Mouse (Mus musculus): ENCODE measurements around the gene Spag5. TPM values are rescaled to one million over a fixed set of nuclear protein-coding genes. Genes with fewer than 3 reads are reported as not detected.

Spag5 gene
- polyA plus RNA-seq, 1 experiment, result 68.8 TPM

DNA sequence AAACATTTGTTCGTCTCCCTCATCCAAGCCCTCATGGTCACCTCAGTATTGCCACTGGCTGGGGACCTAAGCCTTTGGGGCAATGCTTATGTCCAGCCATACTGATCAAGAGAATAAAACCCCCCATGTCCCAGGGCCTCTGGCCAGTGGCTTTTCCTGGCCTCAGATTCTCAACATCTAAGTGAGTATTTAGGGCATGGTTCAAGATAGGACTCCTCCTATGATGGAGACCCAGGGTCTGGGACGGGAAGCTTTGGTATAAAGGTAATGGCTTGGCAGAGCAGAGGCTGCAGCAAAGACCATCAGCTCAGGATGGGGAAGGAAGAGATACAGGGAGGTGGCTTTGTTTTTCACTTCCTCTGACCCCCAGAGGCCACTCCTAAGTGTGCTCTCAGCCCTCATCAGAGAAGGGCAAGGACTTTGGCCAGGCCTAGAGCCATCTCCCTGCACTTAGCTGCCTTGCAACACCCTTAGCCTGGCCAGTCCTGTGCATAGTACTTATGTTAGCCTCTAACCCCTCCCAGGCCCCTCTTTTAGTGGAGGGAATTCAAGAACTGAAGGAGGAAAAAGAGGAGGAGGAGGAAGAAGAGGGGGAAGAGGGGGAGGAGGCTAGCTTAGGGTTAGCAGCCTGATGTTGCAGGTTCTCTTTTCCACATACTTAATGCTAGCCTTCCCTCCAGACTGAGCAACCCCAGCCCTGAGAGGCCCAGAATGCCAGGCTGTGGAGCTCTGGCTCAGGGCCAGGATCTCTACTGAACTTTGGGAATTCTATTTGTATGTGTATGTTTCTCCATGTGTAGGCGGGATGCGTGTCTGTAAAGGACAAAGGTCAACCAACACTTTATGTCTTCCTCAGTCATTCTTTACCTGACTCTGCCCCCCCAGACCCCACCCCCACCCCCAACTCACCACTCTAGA is 48.4 kb downstream of the Spag5 start:
- Histone ChIP-seq H3K9ac (ENCODE audit: low read depth, poor library complexity, severe bottlenecking) (no peak overlapping the region), H3K9me3 (replicated peaks; ENCODE audit: control insufficient read depth, insufficient read depth, low read length, poor library complexity, severe bottlenecking) (no peaks in the 10 kb centered on the region), H3K36me3 (ENCODE audit: control insufficient read depth, insufficient read depth, low read length, poor library complexity, severe bottlenecking) (no peaks in the 10 kb centered on the region; the same call in 1 of the 2 replicates), H3K4me3 (ENCODE audit: low read depth, low read length) (no peak overlapping the region), H3K27ac (ENCODE audit: insufficient read depth, low read length) (no peak overlapping the region), H3K27me3 (ENCODE audit: control insufficient read depth, insufficient read depth, low read length, poor library complexity, severe bottlenecking) (no peaks in the 10 kb centered on the region), H3K4me1 (ENCODE audit: control insufficient read depth, insufficient read depth, low read length) (peaks cover 4% of the 10 kb centered on the region)
- no peak for TF ChIP-seq POLR2A (IDR thresholded peaks at IDR 0.05; ENCODE audit: insufficient read depth, low read length)
- TF ChIP-seq CTCF (IDR thresholded peaks at IDR 0.05; ENCODE audit: low read depth, low read length), result no peak
- no peak for TF ChIP-seq EP300 (IDR thresholded peaks at IDR 0.05; ENCODE audit: insufficient read depth, low read depth, low read length)

DNA sequence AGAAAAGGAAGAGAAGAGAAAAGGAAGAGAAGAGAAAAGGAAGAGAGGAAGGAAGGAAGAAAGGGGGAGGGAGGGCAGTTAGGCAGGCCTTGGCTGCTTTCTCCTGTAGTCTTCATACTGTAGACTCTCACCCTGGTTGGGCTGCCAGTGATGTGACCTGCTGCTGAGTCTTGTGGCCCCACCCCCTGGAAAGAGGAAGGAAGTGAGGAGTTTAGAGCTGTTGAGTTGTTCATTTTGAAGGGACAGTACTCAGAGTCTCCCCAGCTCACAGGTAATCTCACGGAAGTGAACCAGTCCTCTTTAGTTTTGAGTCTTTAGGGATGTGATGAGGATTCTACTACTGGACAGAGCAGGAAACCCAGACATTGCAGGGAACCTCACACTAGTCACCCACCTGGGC is 51.8 kb downstream of the Spag5 start:
- H3K9ac ChIP-seq (ENCODE audit: low read depth, poor library complexity, severe bottlenecking), result no peak overlapping the region
- H3K36me3 ChIP-seq (ENCODE audit: control insufficient read depth, insufficient read depth, low read length, poor library complexity, severe bottlenecking), result no peaks in the 10 kb centered on the region; the same call in 1 of the 2 replicates
- no peaks in the 10 kb centered on the region for H3K9me3 ChIP-seq (replicated peaks; ENCODE audit: control insufficient read depth, insufficient read depth, low read length, poor library complexity, severe bottlenecking)
- no peak overlapping the region for H3K27ac ChIP-seq (ENCODE audit: insufficient read depth, low read length)
- peaks cover 3% of the 10 kb centered on the region for H3K4me1 ChIP-seq (ENCODE audit: control insufficient read depth, insufficient read depth, low read length)
- TF ChIP-seq EP300 (IDR thresholded peaks at IDR 0.05; ENCODE audit: insufficient read depth, low read depth, low read length), result no peak
- no peak for TF ChIP-seq POLR2A (IDR thresholded peaks at IDR 0.05; ENCODE audit: insufficient read depth, low read length)
- TF ChIP-seq CTCF (IDR thresholded peaks at IDR 0.05; ENCODE audit: low read depth, low read length), result no peak
- H3K4me3 ChIP-seq (ENCODE audit: low read depth, low read length), result no peak overlapping the region
- no peaks in the 10 kb centered on the region for H3K27me3 ChIP-seq (ENCODE audit: control insufficient read depth, insufficient read depth, low read length, poor library complexity, severe bottlenecking)

DNA sequence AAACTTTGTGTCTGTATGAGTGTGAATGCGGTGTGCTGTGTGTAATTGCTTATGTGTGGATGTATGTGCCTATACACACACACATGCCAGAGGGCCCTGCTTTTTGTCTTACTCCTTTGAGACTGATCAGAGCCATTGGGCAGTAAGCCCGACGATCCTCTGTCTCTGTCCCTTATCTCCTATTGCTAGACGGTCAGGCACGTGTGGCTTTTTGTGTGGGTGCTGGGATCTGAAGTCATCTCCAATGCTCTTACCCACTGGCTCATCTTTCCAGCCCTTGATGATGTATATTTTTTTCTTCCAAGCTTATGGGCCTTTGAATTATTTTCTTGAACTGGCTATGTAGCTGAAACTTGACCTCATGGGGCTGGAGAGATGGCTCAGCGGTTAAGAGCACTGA is 53.6 kb downstream of the Spag5 start:
- no peaks in the 10 kb centered on the region for H3K27me3 ChIP-seq (ENCODE audit: control insufficient read depth, insufficient read depth, low read length, poor library complexity, severe bottlenecking)
- H3K4me1 ChIP-seq (ENCODE audit: control insufficient read depth, insufficient read depth, low read length), result peaks cover 3% of the 10 kb centered on the region
- no peak overlapping the region for H3K27ac ChIP-seq (ENCODE audit: insufficient read depth, low read length)
- no peaks in the 10 kb centered on the region for H3K36me3 ChIP-seq (ENCODE audit: control insufficient read depth, insufficient read depth, low read length, poor library complexity, severe bottlenecking)
- TF ChIP-seq POLR2A (IDR thresholded peaks at IDR 0.05; ENCODE audit: insufficient read depth, low read length), result no peak
- TF ChIP-seq EP300 (IDR thresholded peaks at IDR 0.05; ENCODE audit: insufficient read depth, low read depth, low read length), result no peak
- TF ChIP-seq CTCF (IDR thresholded peaks at IDR 0.05; ENCODE audit: low read depth, low read length), result no peak
- H3K9ac ChIP-seq (ENCODE audit: low read depth, poor library complexity, severe bottlenecking), result no peak overlapping the region
- H3K9me3 ChIP-seq (replicated peaks; ENCODE audit: control insufficient read depth, insufficient read depth, low read length, poor library complexity, severe bottlenecking), result no peaks in the 10 kb centered on the region
- H3K4me3 ChIP-seq (ENCODE audit: low read depth, low read length), result no peak overlapping the region

DNA sequence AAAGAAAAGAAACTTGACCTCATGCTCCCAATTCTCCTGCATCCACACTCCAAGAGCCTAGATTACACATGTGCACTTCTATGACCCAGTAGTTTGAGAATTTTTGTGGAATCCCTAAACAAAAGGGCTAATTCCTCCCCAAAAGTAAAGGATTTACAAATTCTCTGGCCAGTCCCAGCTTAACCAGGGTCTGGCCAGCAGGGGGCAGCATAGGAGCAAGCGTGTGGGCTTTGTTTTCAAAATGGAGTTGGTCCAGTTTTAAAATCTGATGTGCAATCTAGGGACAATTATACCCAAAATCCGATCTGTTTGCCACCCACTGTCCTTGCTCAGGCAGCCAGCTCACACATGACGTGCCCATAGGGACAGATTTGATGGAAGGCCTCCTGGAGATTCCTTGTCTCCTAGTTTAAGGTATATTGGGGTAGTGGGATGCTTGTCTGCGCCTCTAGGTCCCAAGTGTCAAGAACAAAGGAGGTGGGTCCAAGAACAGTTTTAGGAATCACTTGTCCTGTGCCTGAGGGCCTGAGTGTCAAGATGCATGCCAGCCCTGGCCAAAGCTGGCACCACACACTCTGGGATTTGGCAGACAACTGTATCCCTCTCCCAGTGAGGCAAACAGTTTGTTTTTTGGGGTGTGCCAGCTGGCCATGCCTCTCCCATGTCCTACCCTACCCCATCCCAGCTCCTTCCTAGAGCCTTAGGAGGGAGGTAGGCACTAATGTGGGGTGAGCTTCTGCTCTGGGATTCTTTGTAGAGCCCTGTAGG is 54.3 kb downstream of the Spag5 start:
- no peak overlapping the region for H3K4me3 ChIP-seq (ENCODE audit: low read depth, low read length)
- no peaks in the 10 kb centered on the region for H3K36me3 ChIP-seq (ENCODE audit: control insufficient read depth, insufficient read depth, low read length, poor library complexity, severe bottlenecking)
- H3K9ac ChIP-seq (ENCODE audit: low read depth, poor library complexity, severe bottlenecking), result no peak overlapping the region
- H3K27me3 ChIP-seq (ENCODE audit: control insufficient read depth, insufficient read depth, low read length, poor library complexity, severe bottlenecking), result no peaks in the 10 kb centered on the region
- no peak overlapping the region for H3K27ac ChIP-seq (ENCODE audit: insufficient read depth, low read length)
- H3K9me3 ChIP-seq (replicated peaks; ENCODE audit: control insufficient read depth, insufficient read depth, low read length, poor library complexity, severe bottlenecking), result no peaks in the 10 kb centered on the region
- peaks cover 3% of the 10 kb centered on the region for H3K4me1 ChIP-seq (ENCODE audit: control insufficient read depth, insufficient read depth, low read length)
- TF ChIP-seq CTCF (IDR thresholded peaks at IDR 0.05; ENCODE audit: low read depth, low read length), result peak; percentile 80
- no peak for TF ChIP-seq POLR2A (IDR thresholded peaks at IDR 0.05; ENCODE audit: insufficient read depth, low read length)

DNA sequence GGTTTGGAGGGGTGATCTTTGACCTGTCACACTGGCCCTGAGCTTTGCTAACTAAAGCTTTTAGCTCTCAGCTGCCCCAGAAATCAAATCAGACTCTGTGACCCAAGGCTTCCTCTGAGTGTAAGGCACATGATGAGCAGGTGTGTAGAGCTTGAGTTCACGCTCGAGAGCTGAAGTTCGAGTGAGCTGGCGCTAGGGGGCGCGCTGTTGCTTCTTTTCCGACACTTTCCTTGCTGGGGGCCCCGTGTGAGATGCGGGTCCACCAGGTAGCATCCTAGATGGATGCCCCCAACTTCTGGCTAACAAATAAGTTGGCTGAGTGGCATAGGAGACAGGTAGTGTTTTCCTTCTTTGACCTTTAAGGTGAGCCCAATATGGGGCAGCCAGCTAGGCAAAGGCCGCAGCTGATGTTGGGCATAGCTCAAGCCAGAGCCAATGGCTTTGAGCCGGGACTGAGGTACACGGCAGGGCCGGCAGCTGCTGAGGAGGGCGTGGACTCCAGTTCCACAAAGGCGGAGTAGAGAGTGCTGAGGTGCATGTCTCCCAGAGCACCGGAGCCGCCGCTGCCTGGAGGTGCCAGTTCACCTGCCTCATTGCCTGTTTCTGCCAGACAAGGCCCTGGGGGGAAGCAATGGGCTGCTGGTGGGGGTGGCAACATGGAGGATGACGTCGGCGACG is 57.1 kb downstream of the Spag5 start:
- H3K4me1 ChIP-seq (ENCODE audit: control insufficient read depth, insufficient read depth, low read length), result no peaks in the 10 kb centered on the region
- H3K36me3 ChIP-seq (ENCODE audit: control insufficient read depth, insufficient read depth, low read length, poor library complexity, severe bottlenecking), result no peaks in the 10 kb centered on the region
- TF ChIP-seq EP300 (IDR thresholded peaks at IDR 0.05; ENCODE audit: insufficient read depth, low read depth, low read length) (0 out of 2 replicates have a peak, but pooled peaks have one; percentile 16), CTCF (IDR thresholded peaks at IDR 0.05; ENCODE audit: low read depth, low read length) (peak; percentile 91), POLR2A (IDR thresholded peaks at IDR 0.05; ENCODE audit: insufficient read depth, low read length) (no peak)
- H3K27me3 ChIP-seq (ENCODE audit: control insufficient read depth, insufficient read depth, low read length, poor library complexity, severe bottlenecking), result no peaks in the 10 kb centered on the region
- H3K9me3 ChIP-seq (replicated peaks; ENCODE audit: control insufficient read depth, insufficient read depth, low read length, poor library complexity, severe bottlenecking), result no peaks in the 10 kb centered on the region
- peak overlapping the region; percentile 43 for H3K4me3 ChIP-seq (ENCODE audit: low read depth, low read length)
- H3K27ac ChIP-seq (ENCODE audit: insufficient read depth, low read length), result no peak overlapping the region
- 0 out of 2 replicates have a peak overlapping the region, but pooled peaks have one; percentile 1 for H3K9ac ChIP-seq (ENCODE audit: low read depth, poor library complexity, severe bottlenecking)

All from ES-Bruce4 (cell line).